Mouse (Mus musculus) adrenal gland, adult 8-10 months (tissue): Measurements from ENCODE around the gene Grik4. TPM values are rescaled to one million over a fixed set of nuclear protein-coding genes. Genes with fewer than 3 reads are reported as not detected.
A peak's percentile ranks its signal among the peaks of the same experiment; 100 is the strongest.

Experiments
- DNase-seq: peaks from one replicate; pipeline ENCODE4 v3.0.0; 2022
- total RNA-seq, 4 experiments: library from RNA; stranded (reverse); gene quantifications; 2 replicates each; pipeline ENCODE4 v1.2.4; 2022

Grik4 gene
- total RNA-seq, 4 experiments from 2014 or later: 2.1 to 3.1 (median 2.4) TPM

DNA sequence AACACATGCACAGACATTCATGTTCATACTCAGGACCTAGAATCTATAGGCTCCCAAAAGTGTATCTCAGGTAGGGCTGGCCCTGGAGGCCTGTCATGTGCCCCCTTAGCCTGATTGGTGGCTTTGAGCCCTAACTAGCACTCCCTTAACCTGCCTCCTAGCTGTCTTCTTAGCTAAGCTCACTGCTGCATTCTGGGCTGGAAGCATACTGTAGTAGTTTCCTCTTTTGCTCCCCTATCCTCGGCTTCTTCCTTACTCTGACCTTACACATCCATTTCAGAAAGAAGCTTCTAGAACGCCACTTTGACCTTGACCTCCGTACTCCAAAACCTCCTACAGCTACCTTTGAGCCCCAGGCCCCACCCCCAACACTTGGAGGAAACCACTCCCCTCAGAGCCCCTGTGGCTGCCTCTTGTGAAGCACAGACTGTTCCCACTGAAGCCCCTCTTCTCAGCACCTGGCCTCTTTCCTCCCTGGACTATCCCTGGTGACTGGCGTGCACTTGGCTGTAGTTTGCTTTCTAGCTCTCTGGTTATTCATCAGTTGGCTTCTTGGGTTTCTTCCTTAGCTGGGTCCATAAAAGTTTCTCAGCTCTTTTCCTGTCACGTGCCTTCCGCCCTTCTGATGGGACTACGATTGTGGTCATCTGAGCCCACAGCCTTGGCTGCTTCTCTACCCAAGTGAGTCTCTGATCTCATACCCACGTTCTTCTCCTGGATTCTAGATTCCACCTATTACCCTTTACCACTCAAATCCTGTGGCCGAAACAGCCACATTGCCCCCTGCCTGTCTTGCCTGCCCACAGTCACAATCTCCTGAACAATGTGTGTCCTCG lies 84.1 kb downstream of the Grik4 start:
- no peak for DNase-seq

- peak; percentile 26 for DNase-seq
Measured at GRCm38 (mm10) chr9:42858998-42859690, 85.1 kb downstream of the Grik4 start.

DNA sequence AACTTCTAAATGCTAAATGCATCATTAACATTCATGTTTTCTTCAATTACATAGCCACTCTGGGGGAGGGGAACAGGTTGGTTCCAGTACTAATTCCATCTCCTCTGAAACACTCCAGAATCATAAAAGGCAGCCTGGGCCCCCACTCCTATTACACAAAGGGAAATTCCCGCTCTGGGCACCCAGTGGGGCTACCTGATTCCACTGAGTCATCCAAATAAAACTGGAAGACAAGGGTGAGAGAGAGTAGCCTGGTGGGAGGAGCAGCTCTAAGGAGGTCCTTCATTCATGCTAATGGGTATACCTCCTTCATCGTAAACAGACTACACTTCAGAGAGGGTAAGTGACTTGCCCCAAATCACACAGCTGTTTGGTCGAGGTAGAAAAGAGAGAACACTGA lies 85.7 kb downstream of the Grik4 start:
- no peak for DNase-seq

DNA sequence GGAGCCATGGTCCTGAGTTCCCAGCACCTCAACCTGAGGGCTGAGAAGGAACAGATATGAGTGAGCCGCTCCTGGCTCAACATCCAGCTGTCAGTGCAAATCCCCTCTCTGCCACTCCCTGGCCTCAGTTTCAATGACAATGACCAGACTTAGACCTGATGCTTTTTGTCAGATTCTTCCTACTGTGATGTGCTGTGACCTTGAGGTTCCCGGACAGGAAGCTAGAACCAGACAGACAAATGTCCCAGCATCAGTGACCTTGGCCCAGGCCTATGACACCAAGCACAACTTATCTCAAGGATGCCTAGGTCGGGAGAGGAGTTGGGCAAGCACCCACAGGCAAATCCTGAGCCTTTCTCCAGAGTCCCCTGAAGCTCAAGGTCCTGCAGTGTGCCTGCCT lies 86.5 kb downstream of the Grik4 start:
- peak; percentile 9 for DNase-seq

DNA sequence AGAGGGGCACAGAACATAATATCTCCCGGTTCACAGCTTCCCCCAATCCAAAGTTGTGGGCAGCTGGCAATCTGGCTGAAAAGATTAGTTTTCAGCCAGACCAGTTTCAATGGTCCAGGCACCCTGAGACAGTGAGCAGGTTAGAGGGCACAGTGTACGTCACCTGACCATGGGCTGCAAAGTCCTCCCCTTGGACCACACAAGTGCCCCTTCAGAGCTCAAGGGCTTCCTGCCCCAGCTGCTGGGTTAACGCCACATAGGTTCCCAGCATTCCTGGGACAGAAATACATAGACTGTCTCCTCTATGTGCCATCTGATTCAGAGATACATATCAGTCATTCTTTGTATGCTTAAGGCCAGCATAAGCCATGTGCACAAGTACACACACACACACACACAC lies 91.2 kb downstream of the Grik4 start:
- no peak for DNase-seq

- no peak for DNase-seq
Measured at GRCm38 (mm10) chr9:42850063-42850462, 94.2 kb downstream of the Grik4 start.

- no peak for DNase-seq
Measured at GRCm38 (mm10) chr9:42848061-42848460, 96.2 kb downstream of the Grik4 start.

DNA sequence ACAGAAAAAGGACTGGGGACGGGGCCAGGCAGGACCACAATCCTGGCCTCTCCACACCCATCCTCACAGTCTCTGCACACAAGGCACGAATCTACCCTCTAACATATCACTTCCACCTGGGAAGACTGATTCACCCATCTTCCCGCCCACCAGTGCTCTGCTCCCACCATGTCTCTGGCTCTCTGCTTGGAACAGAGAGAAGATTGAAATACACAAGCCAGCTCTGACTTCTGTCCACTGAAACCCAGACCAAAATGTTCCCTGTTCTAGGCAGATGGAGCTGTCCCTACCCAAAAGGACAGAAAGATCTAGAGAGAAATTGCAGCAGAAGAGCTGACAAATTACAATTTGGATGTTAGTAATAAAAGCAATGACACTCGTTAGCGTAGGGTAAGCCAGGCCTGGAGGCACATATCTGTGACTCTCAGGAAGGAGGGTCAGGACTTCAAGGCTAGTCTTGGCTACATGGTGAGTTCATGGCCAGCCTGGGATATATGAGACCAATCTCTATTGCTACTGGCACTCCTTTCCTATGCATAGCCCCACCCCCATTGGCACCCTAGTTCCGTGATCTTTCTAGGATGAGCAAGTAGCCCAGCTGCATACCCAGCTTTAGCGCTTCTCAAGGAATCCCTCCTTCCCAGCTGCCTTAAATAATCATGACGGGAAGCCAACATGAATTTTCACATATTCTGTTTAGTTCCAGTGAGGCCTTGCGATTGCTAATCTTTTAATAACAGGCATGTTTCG lies 97.4 kb downstream of the Grik4 start:
- DNase-seq: no peak

GRCm38 (mm10) chr9:42846139-42846538 lies 98.2 kb downstream of the Grik4 start:
- no peak for DNase-seq

GRCm38 (mm10) chr9:42844301-42844700 lies 100.0 kb downstream of the Grik4 start:
- DNase-seq: no peak

GRCm38 (mm10) chr9:42838299-42838698 lies 106.0 kb downstream of the Grik4 start:
- no peak for DNase-seq

DNA sequence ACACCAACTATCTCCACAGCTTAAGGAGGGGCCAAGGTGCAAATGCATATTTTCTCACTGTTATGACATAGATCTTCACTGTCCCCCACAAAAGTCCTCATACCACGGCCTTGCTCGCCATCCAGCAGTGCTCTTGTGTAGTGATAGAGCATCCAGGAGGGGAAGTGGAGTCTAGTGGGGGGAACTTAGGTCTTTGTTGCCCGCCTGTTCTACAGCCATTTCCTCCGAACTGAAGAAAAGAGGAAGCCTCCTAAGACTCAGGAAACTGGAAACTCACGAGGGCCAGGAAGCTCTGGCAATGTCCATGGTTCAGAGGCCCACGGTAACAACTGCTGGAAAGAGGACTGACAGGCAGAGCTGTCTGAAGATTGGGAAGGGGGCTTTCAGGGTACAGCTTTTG lies 106.8 kb downstream of the Grik4 start:
- no peak for DNase-seq

GRCm38 (mm10) chr9:42831558-42831957 lies 112.7 kb downstream of the Grik4 start:
- DNase-seq: no peak

DNA sequence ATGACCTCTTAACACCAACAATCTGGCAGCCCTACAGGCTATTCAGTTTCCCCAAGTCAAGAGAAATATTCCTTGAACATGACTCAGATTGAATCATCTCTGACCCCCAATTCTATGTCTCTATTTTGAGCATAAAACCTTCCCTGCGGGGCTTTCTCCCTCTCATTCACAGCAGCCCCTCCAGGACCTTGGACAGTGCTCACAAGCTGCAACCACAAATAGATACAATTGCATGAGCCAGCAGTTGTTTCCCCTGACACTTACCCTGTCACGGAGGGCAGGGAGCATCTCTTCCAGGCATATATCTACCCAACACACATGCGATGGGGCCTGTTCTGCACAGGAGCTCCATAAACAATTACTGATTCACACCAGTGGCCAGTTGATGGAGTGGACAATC lies 125.0 kb downstream of the Grik4 start:
- DNase-seq: no peak

DNA sequence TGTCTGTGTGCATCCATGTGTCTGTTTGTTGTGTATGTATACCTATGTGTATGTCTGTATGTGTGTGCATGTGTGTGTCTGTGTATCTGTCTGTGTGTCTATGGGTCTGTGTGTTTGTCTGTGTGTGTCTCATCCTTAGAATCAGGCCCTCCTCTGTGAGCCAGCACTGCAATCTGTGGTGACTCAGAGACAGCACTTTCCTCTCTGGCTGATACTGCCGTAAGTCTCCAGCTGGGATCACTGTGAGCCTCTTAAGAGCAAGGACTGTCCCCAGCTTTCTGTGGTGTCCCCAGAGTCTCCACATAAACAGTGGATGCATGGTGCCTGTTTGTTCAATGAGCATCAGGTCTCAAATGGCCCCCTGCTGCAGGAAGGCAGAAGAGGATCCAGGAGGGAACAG lies 127.5 kb downstream of the Grik4 start:
- DNase-seq: no peak

DNA sequence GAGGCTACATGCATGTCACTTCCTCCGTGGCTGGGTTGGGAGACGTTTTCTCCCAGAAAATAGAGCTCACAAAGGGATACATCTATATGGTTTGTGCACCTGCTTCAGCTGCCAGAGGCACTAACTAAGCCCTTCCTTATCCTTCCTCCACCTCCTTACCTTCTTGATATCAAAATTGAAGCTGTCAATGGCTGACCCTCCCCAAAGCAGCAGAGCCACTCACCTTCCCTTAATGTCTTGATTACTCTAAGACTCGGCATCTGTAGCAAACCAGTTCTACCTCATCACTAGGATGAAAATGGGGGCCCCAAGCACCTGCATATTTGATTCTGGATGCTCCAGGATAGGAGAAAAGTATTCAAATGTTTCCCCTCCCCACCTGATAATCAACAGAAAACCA lies 135.1 kb downstream of the Grik4 start:
- DNase-seq: no peak

GRCm38 (mm10) chr9:42808394-42808793 lies 135.9 kb downstream of the Grik4 start:
- DNase-seq: peak; percentile 6

- peak; percentile 13 for DNase-seq
Measured at GRCm38 (mm10) chr9:42803061-42803491, 141.2 kb downstream of the Grik4 start.

DNA sequence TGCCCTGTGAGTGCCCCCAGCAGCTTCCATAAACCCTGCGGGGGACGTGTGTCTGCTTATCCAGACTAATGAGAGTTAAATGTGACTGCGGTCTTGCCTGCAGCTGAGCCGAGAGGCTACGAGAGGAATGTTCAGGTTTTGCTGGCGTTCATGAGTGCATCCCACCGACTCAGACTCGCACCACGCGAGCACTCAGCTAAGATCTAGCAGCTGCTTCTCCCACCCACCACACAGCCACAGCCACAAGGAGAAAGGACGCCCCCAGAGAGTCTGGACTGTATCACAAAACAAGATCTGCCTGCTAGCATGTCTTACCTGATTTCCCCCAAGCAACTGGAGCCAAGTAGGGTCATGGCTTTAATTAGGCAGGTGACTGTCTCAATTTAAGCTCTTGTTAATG lies 142.4 kb downstream of the Grik4 start:
- no peak for DNase-seq

DNA sequence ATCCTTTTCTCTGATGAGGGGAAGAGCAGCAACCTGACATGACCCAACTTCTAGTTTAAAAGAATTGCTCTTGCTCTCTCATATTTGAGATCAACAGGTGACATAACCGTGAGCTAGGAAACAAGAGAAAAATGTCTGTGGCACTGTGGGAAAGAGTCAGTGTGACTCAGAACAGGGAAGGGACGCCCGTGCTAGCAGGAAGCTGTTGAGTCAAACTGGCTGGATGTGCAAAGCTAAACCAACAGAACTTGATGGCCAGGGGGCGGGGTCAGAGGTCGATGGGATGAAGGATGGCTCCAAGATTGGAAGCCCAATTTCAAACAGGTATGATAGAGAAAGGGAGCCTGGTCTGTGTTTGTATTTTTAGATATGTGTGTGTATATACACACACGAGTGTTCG lies 144.2 kb downstream of the Grik4 start:
- DNase-seq: no peak

DNA sequence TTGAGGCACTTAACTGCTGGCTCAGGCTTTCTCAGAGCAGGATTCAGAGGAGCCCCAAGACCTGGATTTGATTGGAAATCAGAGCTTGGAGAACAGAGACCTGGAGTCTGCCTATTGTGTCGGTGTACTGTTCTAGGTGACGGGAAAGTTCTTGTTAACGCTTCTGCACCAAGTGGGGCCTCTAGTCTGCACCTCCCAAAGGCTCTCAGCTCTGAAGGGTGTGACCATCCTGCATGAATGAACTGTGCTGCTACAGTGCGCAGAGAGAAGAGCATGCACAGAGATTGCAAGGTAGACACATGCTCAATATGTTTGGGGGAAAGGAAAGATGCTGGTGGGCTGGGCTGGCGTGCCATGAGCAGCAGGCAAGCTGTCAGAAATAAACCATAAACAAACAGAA lies 144.6 kb downstream of the Grik4 start:
- no peak for DNase-seq

- no peak for DNase-seq
Measured at GRCm38 (mm10) chr9:42799242-42799641, 145.1 kb downstream of the Grik4 start.

DNA sequence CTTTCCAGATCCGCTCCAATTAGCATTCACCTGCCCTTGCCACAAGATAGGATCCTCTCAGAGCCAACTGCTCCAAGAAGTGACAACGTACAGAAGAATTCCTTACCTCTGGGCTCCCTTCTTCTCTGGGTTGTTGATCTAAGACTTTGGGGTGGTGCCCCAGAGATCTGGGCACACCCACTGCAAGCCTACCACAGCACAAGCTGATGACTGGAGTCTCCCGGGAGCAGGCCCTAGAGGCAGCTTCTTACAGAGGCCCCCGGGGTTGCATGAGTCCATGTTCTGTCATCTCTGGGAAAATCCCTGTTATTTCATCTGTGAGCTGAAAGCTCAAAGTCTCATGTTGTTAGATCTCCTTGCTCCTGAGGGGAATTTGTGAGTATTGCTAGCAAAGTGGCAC lies 146.0 kb downstream of the Grik4 start:
- no peak for DNase-seq
